Mouse (Mus musculus): ENCODE measurements around the gene Psap.
"Not testable (repeated sequence)": the region's sequence is repeated elsewhere in the genome, so short reads cannot be mapped to it uniquely, and the experiment has no call there.

Psap gene

GRCm38 (mm10) chr10:60277207-60278005 lies at the start of gene Psap:
Gene Psap (plus strand): TSS chr10:60277627.
- DNase-seq (ENCODE audit: low spot score in 2 of 2) = peak; percentile 96 to 98

GRCm38 (mm10) chr10:60227666-60228065 lies 49.8 kb upstream of the Psap start:
- no peak for DNase-seq (ENCODE audit: low spot score in 2 of 2)

- DNase-seq (ENCODE audit: low spot score in 2 of 2) = no peak
Measured at GRCm38 (mm10) chr10:60229113-60229512, 48.3 kb upstream of the Psap start.

- DNase-seq (ENCODE audit: low spot score in 2 of 2) = no peak
Measured at GRCm38 (mm10) chr10:60230321-60231088, 46.9 kb upstream of the Psap start.

- DNase-seq (ENCODE audit: low spot score in 2 of 2) = no peak
Measured at GRCm38 (mm10) chr10:60234006-60234405, 43.4 kb upstream of the Psap start.

- not testable (repeated sequence) for DNase-seq (ENCODE audit: low spot score in 2 of 2)
Measured at GRCm38 (mm10) chr10:60235876-60236275, 41.6 kb upstream of the Psap start.

- peak; percentile 51 to 55 for DNase-seq (ENCODE audit: low spot score in 2 of 2)
Measured at GRCm38 (mm10) chr10:60237475-60238154, 39.8 kb upstream of the Psap start.

- no peak for DNase-seq (ENCODE audit: low spot score in 2 of 2)
Measured at GRCm38 (mm10) chr10:60240416-60240815, 37.0 kb upstream of the Psap start.

GRCm38 (mm10) chr10:60243941-60244340 lies 33.5 kb upstream of the Psap start:
- no peak for DNase-seq (ENCODE audit: low spot score in 2 of 2)

GRCm38 (mm10) chr10:60245041-60245440 lies 32.4 kb upstream of the Psap start:
- peak; percentile 94 to 98 for DNase-seq (ENCODE audit: low spot score in 2 of 2)

- no peak for DNase-seq (ENCODE audit: low spot score in 2 of 2)
Measured at GRCm38 (mm10) chr10:60245635-60246034, 31.8 kb upstream of the Psap start.

GRCm38 (mm10) chr10:60246519-60246918 lies 30.9 kb upstream of the Psap start:
- peak; percentile 40 to 56 for DNase-seq (ENCODE audit: low spot score in 2 of 2)

GRCm38 (mm10) chr10:60248345-60248744 lies 29.1 kb upstream of the Psap start:
- not testable (repeated sequence) for DNase-seq (ENCODE audit: low spot score in 2 of 2)

GRCm38 (mm10) chr10:60250426-60250965 lies 26.9 kb upstream of the Psap start:
- no peak for DNase-seq (ENCODE audit: low spot score in 2 of 2)

- DNase-seq (ENCODE audit: low spot score in 2 of 2) = no peak
Measured at GRCm38 (mm10) chr10:60252187-60252586, 25.2 kb upstream of the Psap start.

GRCm38 (mm10) chr10:60252606-60253005 lies 24.8 kb upstream of the Psap start:
- no peak for DNase-seq (ENCODE audit: low spot score in 2 of 2)

GRCm38 (mm10) chr10:60256088-60256487 lies 21.3 kb upstream of the Psap start:
- DNase-seq (ENCODE audit: low spot score in 2 of 2) = no peak

GRCm38 (mm10) chr10:60257261-60257825 lies 20.1 kb upstream of the Psap start:
- DNase-seq (ENCODE audit: low spot score in 2 of 2) = no peak

GRCm38 (mm10) chr10:60260557-60261294 lies 16.7 kb upstream of the Psap start:
- DNase-seq (ENCODE audit: low spot score in 2 of 2) = no peak

GRCm38 (mm10) chr10:60261530-60261929 lies 15.9 kb upstream of the Psap start:
- DNase-seq (ENCODE audit: low spot score in 2 of 2) = no peak

- DNase-seq (ENCODE audit: low spot score in 2 of 2) = peak; percentile 68 to 74
Measured at GRCm38 (mm10) chr10:60262386-60262785, 15.0 kb upstream of the Psap start.
